Mouse (Mus musculus) erythroblast, embryonic 14.5 days (primary cell): ENCODE data around the gene Galnt9.

Experiments
- GATA1 ChIP-seq: IDR thresholded peaks from 2 replicates; pipeline ENCODE4 v1.6.1; 2012; ENCODE audit warnings: low read length, inconsistent platforms, mixed read lengths
- TAL1 ChIP-seq: IDR thresholded peaks from 3 replicates; pipeline ENCODE4 v1.6.1; 2012; ENCODE audit warnings: low read length, inconsistent platforms, mixed read lengths

- TF ChIP-seq GATA1 (no peak), TAL1 (no peak)
Observed at GRCm38 (mm10) chr5:110580569-110581239, 36.5 kb downstream of the Galnt9 start.
